Mouse (Mus musculus): ENCODE data around the gene Fbxw22. TPM values are rescaled to one million over a fixed set of nuclear protein-coding genes. Genes with fewer than 3 reads are reported as not detected.
"Not testable (repeated sequence)": the region's sequence is repeated elsewhere in the genome, so short reads cannot be mapped to it uniquely, and the experiment has no call there.

Fbxw22 gene
- not detected in 2 replicates for polyA plus RNA-seq (2014; fragmentation: Nextera tagmentation; extraction: Ambion mirVana)

GRCm38 (mm10) chr9:109404196-109404595 is at the start of gene Fbxw22:
Fbxw22 (minus strand) TSS chr9:109404296.
- not testable (repeated sequence) for H3K27me3 ChIP-seq (ENCODE audit: insufficient read depth, low read length); H3K36me3 ChIP-seq (ENCODE audit: insufficient read depth); ATAC-seq (ENCODE audit: insufficient read depth); H3K27ac ChIP-seq (ENCODE audit: low read depth); H3K4me3 ChIP-seq (ENCODE audit: low read depth, low read length); DNase-seq; H3K4me2 ChIP-seq; H3K9me3 ChIP-seq (ENCODE audit: low read depth, low read length); H3K4me1 ChIP-seq (ENCODE audit: insufficient read depth); H3K9ac ChIP-seq
- 60% methylated on average over 4 of the region's 4 CpGs for WGBS

DNA sequence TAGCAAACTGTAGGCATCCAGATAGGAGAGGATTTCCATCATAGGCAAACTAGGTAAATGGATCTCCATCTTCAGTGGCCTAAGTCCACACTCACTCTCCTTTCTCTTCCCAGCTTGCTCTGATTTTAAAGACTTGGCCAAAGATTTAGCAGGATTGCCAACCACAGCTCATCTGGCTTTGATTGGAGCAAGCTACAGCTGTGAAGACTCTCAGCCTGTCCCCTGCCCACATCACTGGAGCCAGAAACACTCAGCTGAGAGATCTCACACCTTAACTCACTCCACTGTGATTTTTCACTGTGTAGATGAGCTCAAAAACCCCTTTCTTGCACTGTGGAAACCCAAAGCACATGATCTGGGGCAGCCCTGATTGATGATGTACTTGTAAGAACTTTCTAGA is 44.9 kb upstream of the Fbxw22 start, which contains the start of gene Fbxw16:
Gene Fbxw16 (minus strand): TSS at position 101 of the 400 bp plus-strand sequence.
- Histone ChIP-seq H3K4me3 (ENCODE audit: low read depth, low read length) (no peak within 1 kb of the TSS), H3K4me2 (no peak within 1 kb of the TSS), H3K4me1 (ENCODE audit: insufficient read depth) (no peaks in the 10 kb centered on the region), H3K9ac (no peak within 1 kb of the TSS), H3K36me3 (ENCODE audit: insufficient read depth) (no peaks in the 10 kb centered on the region), H3K9me3 (ENCODE audit: low read depth, low read length) (no peaks in the 10 kb centered on the region), H3K27ac (ENCODE audit: low read depth) (no peak within 1 kb of the TSS), H3K27me3 (ENCODE audit: insufficient read depth, low read length) (no peaks in the 10 kb centered on the region)
- DNase-seq = no peak
- no peak for TF ChIP-seq CTCF (IDR thresholded peaks at IDR 0.05; ENCODE audit: low read depth)
- ATAC-seq (ENCODE audit: insufficient read depth) = no peak

DNA sequence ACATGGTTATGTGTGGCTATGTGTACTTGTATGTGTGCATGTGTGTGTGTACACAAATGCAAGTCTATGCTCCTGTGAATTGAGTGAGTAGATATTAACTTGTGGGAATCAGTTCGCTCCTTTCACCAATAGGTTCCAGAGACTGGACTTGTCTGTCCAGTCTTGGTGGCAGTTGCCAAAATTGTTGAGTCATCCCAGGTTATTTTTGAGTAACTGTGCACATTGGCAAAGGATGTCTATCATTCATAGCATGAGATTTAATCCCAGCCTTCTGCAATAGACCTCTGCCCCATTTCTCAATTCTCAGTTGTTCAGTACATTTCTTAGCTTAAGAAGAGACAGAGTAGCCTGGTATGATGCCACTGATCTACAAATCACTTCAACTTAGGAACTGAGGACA is 28.9 kb upstream of the Fbxw22 start:
- 93% methylated on average over 1 of the region's 1 CpGs for WGBS
- no peak for TF ChIP-seq CTCF (IDR thresholded peaks at IDR 0.05; ENCODE audit: low read depth)

GRCm38 (mm10) chr9:109339559-109339958 is 64.5 kb downstream of the Fbxw22 start, which contains the start of gene Fbxw28:
Fbxw28 (minus strand) TSS chr9:109339659.
- H3K9me3 ChIP-seq (ENCODE audit: low read depth, low read length); H3K4me3 ChIP-seq (ENCODE audit: low read depth, low read length); ATAC-seq (ENCODE audit: insufficient read depth); H3K36me3 ChIP-seq (ENCODE audit: insufficient read depth); H3K4me2 ChIP-seq; H3K9ac ChIP-seq; H3K27me3 ChIP-seq (ENCODE audit: insufficient read depth, low read length); DNase-seq; H3K27ac ChIP-seq (ENCODE audit: low read depth); H3K4me1 ChIP-seq (ENCODE audit: insufficient read depth): not testable (repeated sequence)
- no CpG with 5 or more reads among the region's 1 CpGs for WGBS

More for the DNA sequence above, 28.9 kb upstream of the Fbxw22 start:
- Histone ChIP-seq H3K4me2 (no peak overlapping the region), H3K4me3 (ENCODE audit: low read depth, low read length) (no peak overlapping the region), H3K4me1 (ENCODE audit: insufficient read depth) (no peaks in the 10 kb centered on the region), H3K9me3 (ENCODE audit: low read depth, low read length) (no peaks in the 10 kb centered on the region), H3K27me3 (ENCODE audit: insufficient read depth, low read length) (no peaks in the 10 kb centered on the region), H3K9ac (no peak overlapping the region), H3K36me3 (ENCODE audit: insufficient read depth) (no peaks in the 10 kb centered on the region), H3K27ac (ENCODE audit: low read depth) (no peak overlapping the region)
- DNase-seq = no peak
- ATAC-seq (ENCODE audit: insufficient read depth) = no peak

Other genes starting within 250 kb of the Fbxw22 start
- not detected in 2 replicates for gene Fbxw21, start 242.3 kb downstream of the Fbxw22 start, polyA plus RNA-seq (2014; fragmentation: Nextera tagmentation; extraction: Ambion mirVana)
- not detected in 2 replicates for gene Fbxw13, start 208.3 kb downstream of the Fbxw22 start, polyA plus RNA-seq (2014; fragmentation: Nextera tagmentation; extraction: Ambion mirVana)
- not detected in 2 replicates for gene Fbxw20, start 169.5 kb downstream of the Fbxw22 start, polyA plus RNA-seq (2014; fragmentation: Nextera tagmentation; extraction: Ambion mirVana)
- not detected in 2 replicates for gene Fbxw14, start 116.6 kb downstream of the Fbxw22 start, polyA plus RNA-seq (2014; fragmentation: Nextera tagmentation; extraction: Ambion mirVana)
- not detected in 2 replicates for gene Fbxw28, start 64.6 kb downstream of the Fbxw22 start, polyA plus RNA-seq (2014; fragmentation: Nextera tagmentation; extraction: Ambion mirVana)
- gene Fbxw16, start 44.8 kb upstream of the Fbxw22 start, polyA plus RNA-seq (2014; fragmentation: Nextera tagmentation; extraction: Ambion mirVana) = not detected in 2 replicates
- not detected in 2 replicates for gene Fbxw19, start 91.6 kb upstream of the Fbxw22 start, polyA plus RNA-seq (2014; fragmentation: Nextera tagmentation; extraction: Ambion mirVana)
- gene Fbxw15, start 164.0 kb upstream of the Fbxw22 start, polyA plus RNA-seq (2014; fragmentation: Nextera tagmentation; extraction: Ambion mirVana) = not detected in 2 replicates
- gene Fbxw24, start 221.8 kb upstream of the Fbxw22 start, polyA plus RNA-seq (2014; fragmentation: Nextera tagmentation; extraction: Ambion mirVana) = not detected in 2 replicates